Mouse (Mus musculus) lung, adult 2 months (tissue): Measurements from ENCODE around the gene Bbip1. TPM values are rescaled to one million over a fixed set of nuclear protein-coding genes. Genes with fewer than 3 reads are reported as not detected.

Experiments used
- DNase-seq: peaks from one replicate; pipeline ENCODE4 v3.0.0; 2022
- H3K4me1 ChIP-seq: fragments of 200-500 bp; 2 replicates; pipeline ENCODE4 v1.6.1; 2011; ENCODE audit warnings: low read length; ENCODE audit not compliant: control insufficient read depth, insufficient read depth
- H3K4me3 ChIP-seq: fragments of 200-500 bp; replicated peaks from 2 replicates; pipeline ENCODE3; 2011; ENCODE audit warnings: low read depth, mild to moderate bottlenecking, control low read depth, low read length; ENCODE audit errors: extremely low read depth
- CTCF ChIP-seq: fragments of 200-500 bp; IDR thresholded peaks from 2 replicates; pipeline ENCODE4 v1.5.1; 2011; ENCODE audit warnings: mild to moderate bottlenecking, low read length, control low read depth; ENCODE audit not compliant: insufficient read depth
- POLR2A ChIP-seq: fragments of 200-500 bp; IDR thresholded peaks from 2 replicates; pipeline ENCODE4 v1.6.1; 2011; ENCODE audit warnings: low read depth, mild to moderate bottlenecking, control low read depth, low read length, borderline replicate concordance; ENCODE audit errors: extremely low read depth
- WGBS: fragments of 180-500 bp; shearing (Covaris S2); methylation state at CpG from one replicate; pipeline ENCODE4 v1.1.7; 2018; 5-methylcytosine and 5-hydroxymethylcytosine counted together
- polyA plus RNA-seq: library from polyadenylated mRNA; depleted of rRNA; stranded (reverse); fragments of >200 nt; gene quantifications from 2 replicates; pipeline ENCODE4 v1.2.3, GENCODE M21; 2012; rRNA removed

The Bbip1 gene
- polyA plus RNA-seq, 1 experiment, result 6.9 TPM

DNA sequence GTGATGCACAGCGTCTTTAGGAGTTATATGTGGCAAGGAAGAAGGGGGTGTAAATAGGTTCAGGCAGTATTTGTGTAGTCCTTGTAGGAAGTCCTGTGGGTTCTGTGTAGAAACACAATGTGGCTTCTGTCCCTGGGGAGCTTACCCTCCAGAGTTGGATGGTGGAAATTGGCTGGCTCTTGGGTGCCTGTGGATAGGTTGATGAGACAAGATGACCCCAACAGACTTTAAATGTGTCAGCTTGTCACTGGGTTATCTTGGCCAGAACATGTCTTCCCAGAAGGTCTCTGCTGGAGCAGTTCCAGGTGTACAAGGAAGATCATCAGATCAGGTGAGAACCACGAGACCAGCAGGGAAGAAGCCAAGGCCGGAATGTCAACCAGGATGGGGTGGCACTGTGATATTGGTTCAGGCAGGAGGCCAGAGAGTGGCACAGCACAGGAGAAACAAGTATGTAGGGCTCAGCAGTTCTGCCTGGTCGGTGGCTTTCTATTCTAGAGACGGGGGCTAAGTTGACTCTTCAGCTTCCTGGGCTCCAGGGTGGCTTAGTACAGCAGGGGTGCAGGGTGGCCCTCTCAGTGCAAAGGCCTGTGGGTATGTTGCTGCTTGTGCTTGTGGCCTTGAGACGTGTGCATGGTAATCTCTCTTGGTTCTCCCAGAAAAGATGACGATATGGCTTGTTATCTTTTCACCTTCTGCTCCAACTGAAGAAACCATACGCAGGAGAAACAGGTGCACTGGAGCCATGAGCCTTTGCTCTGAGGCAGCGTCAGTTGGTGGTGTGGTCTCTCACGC, 57.7 kb downstream of the Bbip1 start:
- Histone ChIP-seq H3K4me3 (no peak overlapping the region), H3K4me1 (no peaks in the 10 kb centered on the region)
- no peak for DNase-seq
- TF ChIP-seq POLR2A, result no peak
- TF ChIP-seq CTCF, result no peak
- WGBS, result 83% methylated on average over 10 of the region's 10 CpGs

DNA sequence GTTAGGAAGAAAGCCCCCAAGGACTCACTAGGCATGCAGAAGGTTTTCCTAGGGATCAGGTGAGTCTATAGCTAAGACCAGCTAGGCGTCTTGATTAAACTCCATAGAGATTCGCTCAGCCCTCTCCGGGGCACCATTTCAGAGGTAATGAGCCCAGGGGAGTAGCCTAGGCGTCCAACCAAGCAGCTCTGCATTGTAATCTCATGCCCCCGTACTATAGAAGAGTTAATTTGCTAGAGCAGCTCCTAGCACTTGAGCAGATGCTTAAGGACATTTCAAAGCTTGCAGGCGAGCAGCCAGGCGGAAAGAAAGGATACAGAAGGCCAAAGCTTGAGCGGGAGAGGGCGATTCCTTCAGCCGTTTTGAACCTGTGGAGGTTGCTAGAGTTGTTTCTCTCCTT, 59.0 kb downstream of the Bbip1 start:
- H3K4me1 ChIP-seq, result no peaks in the 10 kb centered on the region
- no peak for TF ChIP-seq CTCF
- no peak for TF ChIP-seq POLR2A
- 69% methylated on average over 10 of the region's 10 CpGs for WGBS
- no peak overlapping the region for H3K4me3 ChIP-seq
- no peak for DNase-seq

DNA sequence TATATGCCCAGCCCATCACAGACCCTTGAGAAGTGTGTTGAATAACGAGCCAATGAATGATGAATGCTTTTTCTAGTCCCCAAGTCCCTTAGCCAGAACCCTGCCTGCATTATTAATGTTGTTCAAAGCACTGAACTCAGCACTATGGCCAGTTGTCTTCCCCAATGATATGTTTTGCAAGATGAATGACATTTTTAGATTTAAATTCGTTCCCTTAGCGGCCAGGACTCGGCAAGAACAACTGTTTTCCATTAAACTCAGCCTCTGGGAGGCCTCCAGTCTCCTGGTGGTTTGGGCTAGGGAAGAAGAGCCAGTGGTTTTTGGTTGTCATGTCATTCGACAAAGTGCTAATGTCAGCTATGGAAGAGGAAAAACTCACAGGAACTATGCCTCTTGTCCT, 62.6 kb downstream of the Bbip1 start:
- no peak for TF ChIP-seq POLR2A
- TF ChIP-seq CTCF, result no peak
- DNase-seq, result no peak
- no peaks in the 10 kb centered on the region for H3K4me1 ChIP-seq
- WGBS, result 62% methylated on average over 5 of the region's 5 CpGs
- no peak overlapping the region for H3K4me3 ChIP-seq

DNA sequence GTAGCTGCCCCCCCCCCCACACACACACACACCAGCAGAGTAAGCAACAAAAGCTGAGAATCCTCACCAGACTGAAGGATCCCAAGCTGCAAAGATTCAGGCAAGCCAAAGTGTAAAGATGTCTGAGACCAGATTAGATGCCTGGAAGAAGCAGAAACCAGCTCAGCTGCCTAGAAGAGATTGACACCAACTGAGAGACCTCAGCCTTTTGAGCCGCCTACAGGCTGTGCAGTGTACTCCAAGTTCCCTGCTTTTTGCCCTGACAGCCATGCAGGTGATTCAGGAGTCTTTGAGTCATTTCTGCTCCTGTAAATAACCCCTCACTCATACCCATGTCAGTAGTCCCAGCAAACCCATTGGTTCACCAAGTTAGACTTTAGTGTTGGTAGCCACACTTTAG, 64.0 kb downstream of the Bbip1 start:
- H3K4me1 ChIP-seq, result no peaks in the 10 kb centered on the region
- no peak overlapping the region for H3K4me3 ChIP-seq
- no peak for DNase-seq
- WGBS, result 91% methylated on average over 1 of the region's 1 CpGs
- no peak for TF ChIP-seq CTCF
- TF ChIP-seq POLR2A, result no peak

Other genes with a start within 250 kb of the Bbip1 start
- 4.1 and 8.0 TPM in 2 replicates for gene Pdcd4, start 52.4 kb downstream of the Bbip1 start, polyA plus RNA-seq
- gene Shoc2, start 321 bp downstream of the Bbip1 start, polyA plus RNA-seq, result 10.4 and 18.5 TPM in 2 replicates
- 1.4 and 1.6 TPM in 2 replicates for gene Adra2a, start 99.5 kb upstream of the Bbip1 start, polyA plus RNA-seq